Mouse (Mus musculus): ENCODE measurements around the gene P2rx7.

P2rx7 gene

GRCm38 (mm10) chr5:122733881-122734280, 90.2 kb downstream of the P2rx7 start:
- no peak for DNase-seq

- no peak for DNase-seq
Measured at GRCm38 (mm10) chr5:122735853-122736252, 92.1 kb downstream of the P2rx7 start.

- no peak for DNase-seq
Measured at GRCm38 (mm10) chr5:122736761-122737160, 93.0 kb downstream of the P2rx7 start.
